In the genomic region with DNA sequence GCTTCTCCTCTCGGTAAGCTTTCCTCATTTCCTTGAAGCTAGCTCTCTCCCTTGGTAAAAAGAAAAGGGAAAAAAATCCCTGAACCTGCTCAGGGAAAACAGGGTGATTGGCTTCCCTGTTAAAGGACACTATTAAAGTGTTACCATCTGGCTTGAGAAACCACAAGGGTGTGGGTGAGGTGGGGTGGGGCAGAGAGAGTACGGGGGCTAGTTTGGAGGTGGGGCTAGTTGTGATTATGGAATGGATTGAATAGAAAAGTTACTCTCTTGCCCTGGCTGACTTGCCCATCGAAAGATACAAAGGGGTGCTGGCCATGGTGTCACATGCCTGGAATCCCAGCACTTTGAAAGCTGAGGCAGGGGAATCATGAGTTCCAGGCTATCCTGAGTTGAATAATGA, we compare ENCODE assay signal across 12 mouse cellular contexts.
DNase-seq lines count a peak whose midpoint lies in the region; ATAC-seq and TF ChIP-seq lines count a peak whose summit lies in the region.
"Had no signal": no experiment of that assay in that cellular context is flagged by ENCODE, and none has a peak within 500 bp of the region (broad histone marks: within the 10 kb centered on the region; RNA-seq: fewer than 3 reads in every experiment).

No protein-coding gene starts in this region.

- H3K4me1 ChIP-seq in heart, embryonic 10.5 days: peaks cover 23% of the 10 kb centered on the region
- peaks cover 5% of the 10 kb centered on the region for H3K4me1 ChIP-seq in liver, adult 2 months (ENCODE audit: control insufficient read depth, insufficient read depth, low read length)
- H3K4me1 ChIP-seq in liver, embryonic 12.5 days: no peaks in the 10 kb centered on the region
- H3K4me1 ChIP-seq in embryonic facial prominence, embryonic 10.5 days: peaks cover 21% of the 10 kb centered on the region

- no peaks in the 10 kb centered on the region for H3K27me3 ChIP-seq in heart, embryonic 10.5 days (ENCODE audit: insufficient read depth, poor library complexity, severe bottlenecking)
- H3K27me3 ChIP-seq in liver, adult 2 months (ENCODE audit: control insufficient read depth, insufficient read depth, low read length): no peaks in the 10 kb centered on the region
- H3K27me3 ChIP-seq in liver, embryonic 12.5 days (replicated peaks): no peaks in the 10 kb centered on the region
- no peaks in the 10 kb centered on the region for H3K27me3 ChIP-seq in embryonic facial prominence, embryonic 10.5 days (replicated peaks; ENCODE audit: low read depth, poor library complexity, severe bottlenecking)
- H3K27me3 ChIP-seq in myocyte (ENCODE audit: control insufficient read depth, insufficient read depth, insufficient read length): no peaks in the 10 kb centered on the region
- H3K27me3 ChIP-seq: hindbrain, embryonic 15.5 days; liver, embryonic 15.5 days had no signal

- TF ChIP-seq CTCF in liver, adult 2 months (IDR thresholded peaks at IDR 0.05; ENCODE audit: low read depth, low read length): no peak

- H3K27ac ChIP-seq in heart, embryonic 10.5 days: peak overlapping the region; percentile 79
- H3K27ac ChIP-seq in liver, adult 2 months (replicated peaks; ENCODE audit: insufficient read depth, low read depth, low read length): peak overlapping the region; percentile 55
- no peak overlapping the region for H3K27ac ChIP-seq in liver, embryonic 12.5 days
- peak overlapping the region; percentile 80 for H3K27ac ChIP-seq in embryonic facial prominence, embryonic 10.5 days (replicated peaks)
- H3K27ac ChIP-seq: hindbrain, embryonic 15.5 days; liver, embryonic 15.5 days had no signal

- no peaks in the 10 kb centered on the region for H3K9me3 ChIP-seq in heart, embryonic 10.5 days
- no peaks in the 10 kb centered on the region for H3K9me3 ChIP-seq in liver, embryonic 12.5 days (replicated peaks)
- H3K9me3 ChIP-seq in embryonic facial prominence, embryonic 10.5 days: no peaks in the 10 kb centered on the region
- H3K9me3 ChIP-seq: hindbrain, embryonic 15.5 days; liver, embryonic 15.5 days had no signal

- no peaks in the 10 kb centered on the region for H3K36me3 ChIP-seq in heart, embryonic 10.5 days
- no peaks in the 10 kb centered on the region for H3K36me3 ChIP-seq in liver, adult 2 months (ENCODE audit: control insufficient read depth, insufficient read depth, low read length)
- H3K36me3 ChIP-seq in liver, embryonic 12.5 days: no peaks in the 10 kb centered on the region
- no peaks in the 10 kb centered on the region for H3K36me3 ChIP-seq in embryonic facial prominence, embryonic 10.5 days (replicated peaks)
- H3K36me3 ChIP-seq in myocyte (ENCODE audit: control insufficient read depth, insufficient read depth): no peaks in the 10 kb centered on the region
- H3K36me3 ChIP-seq: hindbrain, embryonic 15.5 days; liver, embryonic 15.5 days had no signal

- ATAC-seq in liver, embryonic 12.5 days: no peak

- peak; percentile 33 for DNase-seq in heart, embryonic 10.5 days (ENCODE audit: low spot score)
- DNase-seq in heart, adult 8-10 months (ENCODE audit: low spot score): no peak
- no peak for DNase-seq in liver, adult 2 months (ENCODE audit: extremely low read depth, low read depth, low spot score)
- DNase-seq in embryonic facial prominence, embryonic 10.5 days (ENCODE audit: low spot score): peak; percentile 20
- no peak for DNase-seq in right cerebral cortex, postnatal 36 days (ENCODE audit: low spot score in 2 of 2)
- DNase-seq: B cell, adult 2 months; cerebellum, adult 9-11 months; thymus, postnatal 14 days had no signal

- no peak overlapping the region for H3K4me2 ChIP-seq in liver, embryonic 12.5 days
- H3K4me2 ChIP-seq in myocyte (ENCODE audit: low read depth): peak overlapping the region; percentile 27
- H3K4me2 ChIP-seq: hindbrain, embryonic 15.5 days; liver, embryonic 15.5 days had no signal

- no peak for TF ChIP-seq POLR2A in liver, adult 2 months (IDR thresholded peaks at IDR 0.05; ENCODE audit: extremely low read depth, insufficient read depth, low read length)
- no peak for TF ChIP-seq POLR2A in myocyte (IDR thresholded peaks at IDR 0.05; ENCODE audit: insufficient read length, low read depth)

- no peak overlapping the region; the same call in 1 of the 2 replicates for H3K9ac ChIP-seq in liver, adult 2 months (ENCODE audit: low read depth, low read length)
- no peak overlapping the region for H3K9ac ChIP-seq in liver, embryonic 12.5 days
- H3K9ac ChIP-seq: hindbrain, embryonic 15.5 days; liver, embryonic 15.5 days had no signal

- WGBS in heart, embryonic 10.5 days: 42% methylated on average over 3 of the region's 3 CpGs
- WGBS in liver, adult 2 months: 66% methylated on average over 3 of the region's 3 CpGs
- WGBS in liver, embryonic 12.5 days (ENCODE audit: insufficient replicate concordance): 37% methylated on average over 3 of the region's 3 CpGs
- WGBS in embryonic facial prominence, embryonic 10.5 days: 31% methylated on average over 3 of the region's 3 CpGs

- H3K4me3 ChIP-seq in heart, embryonic 10.5 days: no peak overlapping the region
- H3K4me3 ChIP-seq in liver, adult 2 months (ENCODE audit: insufficient read depth, low read depth, low read length): no peak overlapping the region
- no peak overlapping the region for H3K4me3 ChIP-seq in liver, embryonic 12.5 days
- H3K4me3 ChIP-seq in embryonic facial prominence, embryonic 10.5 days: no peak overlapping the region
- H3K4me3 ChIP-seq in myocyte: no peak overlapping the region
- H3K4me3 ChIP-seq: hindbrain, embryonic 15.5 days; liver, embryonic 15.5 days had no signal

- H3K79me2 ChIP-seq in liver, adult 2 months (ENCODE audit: control insufficient read depth, insufficient read depth, low read length): no peaks in the 10 kb centered on the region
- no peaks in the 10 kb centered on the region for H3K79me2 ChIP-seq in myocyte (ENCODE audit: control insufficient read depth, insufficient read depth)

- no peak overlapping the region for H3ac ChIP-seq in myocyte (ENCODE audit: control insufficient read depth, insufficient read length)

TF ChIP-seq in myocyte, 11 proteins besides CTCF, POLR2A, EP300 and RAD21:
- TF ChIP-seq POLR2AphosphoS2 (IDR thresholded peaks at IDR 0.05; ENCODE audit: insufficient read length, low read depth) (no peak), TCF3 (IDR thresholded peaks at IDR 0.05; ENCODE audit: insufficient read length, low read depth) (no peak), MYOG (IDR thresholded peaks at IDR 0.05; ENCODE audit: control insufficient read depth in 1 of 3, insufficient read depth in 1 of 3, insufficient read length in 2 of 3, low read depth in 2 of 3) (no peak), USF1 (IDR thresholded peaks at IDR 0.05; ENCODE audit: low read depth) (no peak), TCF12 (IDR thresholded peaks at IDR 0.05; ENCODE audit: insufficient read depth, poor library complexity, severe bottlenecking) (no peak), MAX (IDR thresholded peaks at IDR 0.05; ENCODE audit: low read depth) (no peak)

Comparison
In these comparisons a context has a peak if more than half of its experiments do, and no peak if none do; other contexts are left out.
1. DNase-seq: peak in heart, embryonic 10.5 days (single experiment) and embryonic facial prominence, embryonic 10.5 days (single experiment); none in heart, adult 8-10 months (single experiment), liver, adult 2 months (single experiment) and right cerebral cortex, postnatal 36 days (0 of 2).